Mouse (Mus musculus) embryonic stem cell, embryonic (primary cell): ENCODE data around the gene Nmnat2.

ENCODE experiments used
- CTCF ChIA-PET, 4 experiments: fragments of 300-600 bp in 2 of 4; fragments of 350-600 bp in 2 of 4; sonication (Branson Sonifier 250); formaldehyde crosslinking; loops; one replicate each; lab custom pipeline; 2022; ENCODE audit warnings: inconsistent platforms in 2 of 4; lab: Charles Lee
- POLR2A ChIA-PET, 4 experiments: fragments of 300-600 bp in 2 of 4; fragments of 350-600 bp in 2 of 4; sonication (Branson Sonifier 250); formaldehyde crosslinking; loops; one replicate each; lab custom pipeline; 2022; ENCODE audit warnings: antibody characterized with exemption in 4 of 4, inconsistent platforms in 1 of 4; lab: Charles Lee

The Nmnat2 gene

DNA sequence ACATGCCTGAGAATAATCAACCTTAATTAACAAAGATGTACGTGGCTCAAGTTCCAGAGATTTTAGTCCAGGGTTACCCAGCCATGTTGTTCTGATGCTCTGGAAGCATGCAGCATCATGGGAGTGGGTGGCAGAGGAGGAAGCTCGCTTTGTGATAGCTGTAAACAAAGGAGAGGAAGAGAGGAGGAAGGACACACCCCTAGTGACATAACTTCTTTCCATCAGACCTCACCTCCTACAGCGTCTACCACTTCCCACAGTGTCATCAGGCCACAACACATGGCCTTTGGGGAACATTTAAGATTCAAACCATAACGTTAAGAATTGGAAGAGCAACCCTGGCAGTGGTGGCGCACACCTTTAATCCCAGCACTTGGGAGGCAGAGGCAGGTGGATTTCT, 133.0 kb downstream of the Nmnat2 start:
- CTCF ChIA-PET = interaction anchor here in 1 of 4 experiments (1.4 kb wide), 1 partner anchor 309 kb away, joined by 3 read pairs; no protein-coding TSS in a partner anchor
- POLR2A ChIA-PET = interaction anchor here in 1 of 4 experiments (0.5 to 1.2 kb wide), 7 partner anchors 12 to 963 kb away, joined by 3 to 5 read pairs (median 3); no protein-coding TSS in a partner anchor

DNA sequence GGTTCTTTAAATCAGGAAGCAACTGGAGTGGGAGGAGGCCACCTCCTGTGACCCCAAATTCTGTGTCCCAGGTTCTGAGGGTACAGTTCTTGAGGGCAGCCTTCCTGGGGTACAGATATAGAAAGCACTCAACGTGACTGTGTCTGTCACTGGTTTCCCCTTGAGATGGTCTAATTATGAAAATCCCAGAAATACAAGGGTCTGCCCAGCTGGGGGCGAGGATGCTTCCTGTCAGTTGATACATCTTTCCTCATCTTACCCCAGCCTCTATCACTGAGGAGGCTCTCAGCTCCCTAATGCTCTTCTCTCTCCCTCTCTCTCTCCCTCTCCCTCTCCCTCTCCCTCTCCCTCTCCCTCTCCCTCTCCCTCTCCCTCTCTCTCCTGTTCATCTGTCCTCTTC, 135.3 kb downstream of the Nmnat2 start:
- CTCF ChIA-PET = interaction anchor here in 1 of 4 experiments (0.9 to 6.8 kb wide), 4 partner anchors 11 to 322 kb away, joined by 3 to 45 read pairs (median 4); no protein-coding TSS in a partner anchor
- POLR2A ChIA-PET = interaction anchor here in 2 of 4 experiments (0.7 to 7.3 kb wide), 7 partner anchors 26 to 299 kb away, joined by 3 to 57 read pairs (median 10); partner anchors contain the start of gene Smg7 (in 1 of the 2)

DNA sequence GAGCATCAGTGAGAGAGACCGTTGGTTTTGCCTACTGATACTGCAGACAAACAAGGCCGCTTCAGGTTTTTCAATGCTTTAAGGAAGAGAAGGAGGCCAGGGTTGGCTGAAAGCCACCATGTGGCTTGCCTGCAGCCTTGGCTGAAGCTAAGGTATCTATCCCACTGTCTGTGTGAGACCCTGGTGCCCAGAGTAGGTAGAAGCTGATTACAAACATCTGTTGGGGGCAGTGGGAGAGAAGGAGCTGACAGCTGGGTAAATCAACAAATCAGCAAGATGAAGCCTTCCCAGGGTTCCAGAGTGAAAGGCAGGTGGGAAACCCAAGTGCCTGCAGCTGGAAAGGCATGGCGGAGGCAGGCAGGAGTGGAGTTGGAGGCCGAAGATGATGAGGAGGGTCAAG, 136.0 kb downstream of the Nmnat2 start:
- CTCF ChIA-PET = interaction anchor here (0.9 to 6.8 kb wide), 10 partner anchors 10 to 323 kb away, joined by 3 to 45 read pairs (median 4); no protein-coding TSS in a partner anchor

DNA sequence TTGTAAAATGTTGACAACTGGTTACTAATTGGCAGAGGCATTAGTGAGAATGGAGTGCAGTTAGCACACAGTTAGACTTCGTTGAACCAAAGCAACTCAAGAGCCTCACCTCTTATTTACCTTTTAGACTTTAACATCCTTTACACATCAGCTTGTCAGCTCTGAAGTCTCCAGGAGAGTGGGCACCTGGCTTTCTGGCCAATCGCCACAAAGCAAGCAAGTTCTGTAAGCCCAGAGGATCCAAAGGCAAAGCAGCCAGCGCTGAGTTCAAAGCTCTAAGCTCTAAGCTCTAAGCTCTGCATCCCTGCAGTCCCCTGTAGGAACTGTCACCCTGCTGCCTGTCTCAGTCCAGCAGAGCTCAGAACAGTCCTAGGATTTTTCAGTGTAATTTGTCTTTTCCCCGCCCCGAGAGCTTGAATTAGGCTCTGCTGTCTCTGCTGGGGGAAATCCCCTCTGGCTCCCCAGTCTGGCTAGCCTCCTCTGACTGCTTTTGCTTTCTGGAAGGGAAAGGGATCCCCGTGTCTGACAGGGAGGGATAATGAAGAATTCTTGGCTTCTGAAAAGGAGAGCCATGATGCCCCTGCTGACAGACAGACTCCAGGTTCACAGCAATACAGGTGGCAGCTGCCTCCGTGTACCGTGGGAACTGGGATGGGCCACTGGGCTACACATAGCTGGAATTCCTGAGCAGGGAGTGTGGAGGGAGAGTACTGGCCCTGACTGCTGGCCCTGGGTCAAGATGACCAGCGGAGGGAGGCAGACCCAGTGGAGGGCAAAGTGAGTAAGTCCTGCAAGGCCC, 136.8 kb downstream of the Nmnat2 start:
- POLR2A ChIA-PET = interaction anchor here (0.6 to 7.3 kb wide), 48 partner anchors 8 to 334 kb away, joined by 3 to 57 read pairs (median 4); partner anchors contain the start of gene Smg7 (in 1 of the 4)

More for the DNA sequence above, 136.0 kb downstream of the Nmnat2 start:
- POLR2A ChIA-PET = interaction anchor here (0.6 to 7.3 kb wide), 25 partner anchors 9 to 300 kb away, joined by 3 to 57 read pairs (median 7); partner anchors contain the start of gene Smg7 (in 1 of the 4)

DNA sequence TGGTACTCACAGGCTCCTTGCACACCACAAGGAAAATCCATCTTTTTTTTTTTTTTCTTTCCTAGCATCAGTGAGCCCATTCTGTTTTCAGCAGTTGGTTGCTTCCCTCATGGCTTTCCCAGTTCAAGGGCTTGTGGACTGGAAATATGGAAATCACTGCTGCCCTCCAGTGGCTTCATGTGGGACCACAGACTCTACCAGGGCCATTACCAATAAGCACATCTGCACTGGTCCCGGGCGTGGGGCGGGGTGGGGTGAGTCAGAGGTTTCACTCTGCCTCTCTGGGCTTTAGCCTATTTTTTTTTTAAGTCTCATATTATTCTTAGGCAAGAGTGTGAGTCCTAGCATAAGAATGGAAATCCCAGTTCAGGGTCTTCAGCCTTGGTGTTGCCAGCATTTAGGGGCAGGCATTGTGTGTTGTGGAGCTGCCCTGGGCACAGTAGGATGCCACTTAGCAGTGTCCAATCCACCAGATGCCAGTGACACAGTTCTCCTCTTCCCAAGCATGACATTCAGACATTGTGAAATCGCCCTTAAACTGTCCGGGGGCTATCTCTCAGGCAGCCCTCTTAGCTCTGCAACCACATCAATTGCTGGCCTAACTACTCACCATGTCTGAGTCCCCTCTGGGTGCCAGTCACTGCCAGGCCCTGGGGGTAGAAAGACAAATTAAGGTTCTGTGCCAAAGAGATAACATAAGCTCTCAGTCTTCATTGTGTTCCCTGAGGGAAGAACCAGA, 137.6 kb downstream of the Nmnat2 start:
- CTCF ChIA-PET = interaction anchor here (0.5 to 6.8 kb wide), 18 partner anchors 9 to 313 kb away, joined by 3 to 45 read pairs (median 3); no protein-coding TSS in a partner anchor
- POLR2A ChIA-PET = interaction anchor here (0.6 to 7.3 kb wide), 60 partner anchors 9 to 335 kb away, joined by 3 to 57 read pairs (median 4); partner anchors contain the start of gene Ncf2 (in 1 of the 4)

More for the DNA sequence above, 136.8 kb downstream of the Nmnat2 start:
- CTCF ChIA-PET = interaction anchor here (0.5 to 6.8 kb wide), 17 partner anchors 10 to 301 kb away, joined by 3 to 45 read pairs (median 4); no protein-coding TSS in a partner anchor

DNA sequence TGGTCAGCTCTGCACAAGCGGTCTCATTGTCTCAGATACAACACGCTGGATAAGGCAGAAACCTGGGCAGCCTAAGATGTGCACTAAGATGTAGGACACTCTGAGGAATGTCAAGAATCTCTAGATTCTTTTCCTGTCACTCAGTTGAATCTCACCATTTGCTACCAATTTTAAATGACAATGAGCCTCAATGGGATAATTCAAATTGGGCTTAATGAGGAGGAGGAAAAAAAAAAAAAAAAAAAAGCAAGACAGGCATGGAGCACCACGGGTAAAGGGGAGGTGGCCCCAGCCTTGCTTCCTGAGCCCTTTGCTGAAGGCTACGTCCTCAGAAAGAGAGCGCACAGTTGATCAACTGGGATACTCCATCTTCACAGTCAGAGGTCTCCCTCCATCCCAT, 138.4 kb downstream of the Nmnat2 start:
- CTCF ChIA-PET = interaction anchor here (0.6 to 6.8 kb wide), 13 partner anchors 8 to 303 kb away, joined by 3 to 45 read pairs (median 3); no protein-coding TSS in a partner anchor
- POLR2A ChIA-PET = interaction anchor here (0.6 to 7.3 kb wide), 46 partner anchors 8 to 326 kb away, joined by 3 to 57 read pairs (median 4); partner anchors contain the start of gene Ncf2 (in 1 of the 4)

DNA sequence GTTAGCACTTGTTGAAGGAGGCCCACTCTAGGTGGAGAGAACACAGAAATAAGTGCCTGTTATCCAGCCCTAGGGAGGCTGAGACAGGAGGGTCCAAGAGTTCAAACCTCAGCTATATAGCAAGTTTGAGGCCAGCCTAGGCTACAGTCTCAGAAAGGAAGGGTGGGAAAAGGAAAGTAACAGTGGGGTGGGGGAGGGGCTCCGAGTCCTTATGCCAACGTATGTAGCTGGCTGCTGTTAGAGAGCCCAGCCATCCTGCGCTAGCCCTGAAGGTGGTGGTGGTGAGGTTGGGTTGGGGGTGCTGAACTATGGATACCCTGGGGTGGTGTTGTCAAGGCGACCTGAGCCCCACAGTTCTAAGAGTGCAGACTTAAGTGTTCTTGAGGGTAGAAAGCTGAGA, 138.8 kb downstream of the Nmnat2 start:
- ChIA-PET POLR2A (interaction anchor here in 3 of 4 experiments (0.6 to 7.3 kb wide), 41 partner anchors 8 to 315 kb away, joined by 3 to 57 read pairs (median 4); partner anchors contain the start of genes Lamc1 (in 1 of the 3) and Ncf2 (in 1 of the 3)), CTCF (interaction anchor here (0.6 to 6.8 kb wide), 10 partner anchors 16 to 303 kb away, joined by 3 to 45 read pairs (median 4); no protein-coding TSS in a partner anchor)

DNA sequence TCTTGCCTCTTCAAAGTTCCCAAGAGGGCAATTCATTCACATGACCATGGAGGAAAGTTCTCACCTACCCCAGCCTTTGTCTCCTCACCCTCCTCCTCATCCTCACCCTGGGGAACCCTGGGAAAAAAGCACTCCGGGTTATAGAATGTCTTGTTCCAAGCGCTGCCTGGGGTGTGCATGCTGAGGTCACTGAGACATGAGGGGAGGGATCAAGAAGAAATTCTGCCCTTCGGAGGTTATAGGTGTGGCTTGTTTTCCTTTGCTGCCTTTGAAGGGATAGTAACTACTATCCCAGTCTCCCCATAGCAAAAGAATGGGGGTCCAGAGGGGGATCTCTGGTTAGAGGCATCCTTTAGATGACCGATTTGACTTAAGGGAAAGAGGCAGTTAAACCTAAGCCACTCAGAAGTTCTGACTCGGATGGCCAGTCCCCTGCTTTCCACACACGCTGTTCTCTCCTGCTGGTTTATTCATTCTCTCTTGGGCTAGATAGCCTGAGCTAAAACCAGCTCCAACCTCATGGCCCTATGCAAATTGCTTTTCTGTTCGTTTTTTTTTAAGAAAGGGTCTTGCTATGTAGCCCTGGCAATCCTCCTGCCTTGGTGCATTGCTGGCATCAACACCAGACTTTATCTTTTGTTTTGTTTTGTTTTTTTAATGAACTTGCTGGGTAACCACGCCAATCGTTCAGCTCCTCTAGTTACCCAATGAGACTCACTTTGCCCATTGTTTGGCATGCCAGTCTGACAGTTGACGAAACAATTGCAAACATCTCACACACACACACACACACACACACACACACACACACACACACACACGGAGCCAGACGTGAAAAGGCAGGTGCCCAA, 139.7 kb downstream of the Nmnat2 start:
- ChIA-PET CTCF (interaction anchor here in 3 of 4 experiments (0.6 to 6.8 kb wide), 7 partner anchors 15 to 303 kb away, joined by 3 to 45 read pairs (median 3); no protein-coding TSS in a partner anchor), POLR2A (interaction anchor here (0.6 to 7.3 kb wide), 63 partner anchors 11 to 1214 kb away, joined by 3 to 57 read pairs (median 3); partner anchors contain the start of gene Lamc1 (in 1 of the 4))

DNA sequence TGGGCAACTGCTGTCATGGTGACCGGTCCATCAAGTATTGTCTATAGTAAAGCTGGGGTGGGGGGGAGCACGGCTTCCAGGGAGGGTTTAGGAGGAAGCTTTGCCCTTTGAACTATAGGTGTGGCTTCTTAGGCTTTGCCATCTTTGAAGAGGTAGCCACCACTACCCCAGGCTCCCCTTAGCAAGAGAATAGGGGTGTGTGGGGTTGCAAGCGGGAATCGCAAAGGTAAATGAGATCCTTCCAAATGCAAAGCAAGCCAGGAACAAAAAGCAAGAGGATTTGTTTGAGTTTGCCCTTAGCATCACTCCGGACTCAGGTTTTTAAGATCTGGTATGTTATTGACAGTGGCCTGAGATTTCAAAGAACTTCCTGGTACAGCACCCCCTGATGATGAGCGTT, 140.5 kb downstream of the Nmnat2 start:
- POLR2A ChIA-PET = interaction anchor here (0.8 to 7.3 kb wide), 48 partner anchors 10 to 305 kb away, joined by 3 to 57 read pairs (median 5); partner anchors contain the start of gene Lamc1 (in 1 of the 4)

DNA sequence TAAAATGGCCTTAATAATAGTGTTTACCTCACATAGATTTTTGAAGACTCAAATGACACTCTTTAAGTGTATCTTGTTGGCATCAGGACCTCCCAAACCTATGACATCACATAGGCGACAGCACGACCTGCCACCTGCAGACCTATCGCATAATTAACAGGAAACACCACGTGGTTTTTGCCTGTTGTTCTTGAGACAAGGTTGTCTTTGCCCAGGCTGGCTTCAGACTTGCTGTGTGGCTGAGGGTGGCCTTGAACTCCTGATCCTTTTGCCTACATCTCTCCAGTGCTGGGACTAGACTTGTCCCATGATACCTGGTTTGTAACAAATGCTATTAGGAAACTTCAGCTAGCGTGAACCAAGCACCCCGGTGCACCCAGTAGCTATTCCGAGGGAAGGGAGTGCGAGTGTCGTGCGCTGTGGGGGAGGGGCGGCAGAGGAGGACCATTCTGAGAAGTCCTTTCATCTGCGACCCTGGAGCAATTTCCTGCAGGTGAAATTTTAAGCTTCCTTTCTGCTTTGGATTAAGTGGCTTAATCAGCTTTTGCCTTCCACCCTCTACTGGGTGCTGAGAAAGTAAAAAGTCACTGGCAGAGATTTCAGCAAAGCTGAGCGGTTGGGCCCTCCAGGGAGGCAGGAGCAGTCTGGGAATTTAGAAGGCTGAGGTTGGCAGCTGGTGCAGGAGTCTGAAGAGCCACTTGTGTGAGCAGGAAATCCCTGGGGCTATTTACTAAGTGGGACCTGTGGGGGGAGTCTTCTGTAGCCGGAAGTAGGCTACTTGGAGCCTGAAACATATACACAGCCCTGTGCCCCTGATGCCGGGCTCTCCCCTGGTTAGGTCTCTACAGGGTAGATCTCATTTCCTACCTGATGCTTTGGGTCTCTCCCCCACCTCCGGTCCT, 141.3 kb downstream of the Nmnat2 start:
- ChIA-PET POLR2A (interaction anchor here (0.5 to 7.3 kb wide), 52 partner anchors 9 to 984 kb away, joined by 3 to 57 read pairs (median 4); partner anchors contain the start of gene Lamc1 (in 1 of the 4)), CTCF (interaction anchor here in 2 of 4 experiments (0.7 to 6.8 kb wide), 5 partner anchors 30 to 709 kb away, joined by 3 to 45 read pairs (median 3); partner anchors contain the start of gene Tsen15 (in 1 of the 2))

More for the DNA sequence above, 140.5 kb downstream of the Nmnat2 start:
- CTCF ChIA-PET = interaction anchor here in 2 of 4 experiments (1.0 to 6.8 kb wide), 4 partner anchors 238 to 709 kb away, joined by 3 to 45 read pairs (median 6); partner anchors contain the start of gene Tsen15 (in 1 of the 2)

DNA sequence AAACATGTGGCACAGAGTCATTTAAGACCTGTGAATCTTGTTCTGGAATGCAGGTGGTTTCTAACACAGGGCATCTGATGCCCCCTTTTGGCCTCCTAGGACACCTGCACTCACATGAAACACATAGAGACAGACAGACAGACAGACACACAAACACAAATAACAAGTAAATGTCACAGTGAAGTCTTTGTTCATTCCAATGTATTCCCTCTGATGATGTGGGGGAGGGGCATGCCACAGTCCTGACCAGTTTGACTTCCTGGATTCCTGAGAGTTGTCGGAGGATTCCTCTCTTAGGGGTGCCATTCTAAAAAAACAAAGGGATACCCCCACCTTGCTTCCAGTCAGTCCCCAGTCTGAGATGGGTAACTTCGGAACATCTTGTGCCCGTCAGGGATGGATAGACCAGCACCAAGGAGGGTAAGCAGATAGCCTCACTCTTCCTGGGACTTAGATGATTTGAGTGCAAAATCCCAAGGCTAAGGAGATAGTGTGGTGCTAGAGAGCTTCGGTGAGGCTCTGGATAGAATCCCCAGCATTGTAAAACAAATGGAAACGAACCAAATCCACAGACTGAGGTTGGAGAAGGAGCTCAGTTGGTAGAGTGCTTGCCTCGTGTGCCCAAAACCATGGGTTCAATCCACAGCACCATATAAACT, 142.4 kb downstream of the Nmnat2 start:
- CTCF ChIA-PET = interaction anchor here in 2 of 4 experiments (0.6 to 6.8 kb wide), 4 partner anchors 191 to 306 kb away, joined by 3 to 45 read pairs (median 4); no protein-coding TSS in a partner anchor
- POLR2A ChIA-PET = interaction anchor here in 3 of 4 experiments (0.6 to 5.1 kb wide), 17 partner anchors 10 to 389 kb away, joined by 3 to 27 read pairs (median 4); partner anchors contain the start of genes Arpc5 (in 1 of the 3) and Rgl1 (in 1 of the 3)

DNA sequence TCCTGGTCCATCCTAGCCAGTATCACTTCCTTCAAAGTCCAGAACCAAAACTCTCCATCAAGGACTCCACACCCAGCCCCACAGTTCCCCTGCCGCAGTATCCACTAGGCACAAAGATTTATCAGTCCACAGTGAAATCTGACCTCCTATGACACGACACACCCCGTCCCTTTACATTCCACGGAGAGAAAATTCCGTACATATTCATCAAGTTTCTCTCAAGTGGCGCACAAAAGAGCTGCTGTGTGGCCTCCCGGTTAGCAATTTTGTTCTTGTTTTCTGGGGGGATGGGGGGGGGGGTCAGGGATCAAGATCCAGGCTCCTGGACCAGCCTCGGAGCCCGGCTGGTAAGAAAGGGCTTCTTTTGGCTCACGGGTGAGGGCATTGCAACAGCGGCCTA, 143.8 kb downstream of the Nmnat2 start:
- POLR2A ChIA-PET = interaction anchor here in 3 of 4 experiments (0.6 to 5.1 kb wide), 16 partner anchors 9 to 368 kb away, joined by 3 to 27 read pairs (median 3); no protein-coding TSS in a partner anchor
- CTCF ChIA-PET = interaction anchor here in 1 of 4 experiments (0.9 kb wide), 1 partner anchor 320 kb away, joined by 3 read pairs; no protein-coding TSS in a partner anchor

DNA sequence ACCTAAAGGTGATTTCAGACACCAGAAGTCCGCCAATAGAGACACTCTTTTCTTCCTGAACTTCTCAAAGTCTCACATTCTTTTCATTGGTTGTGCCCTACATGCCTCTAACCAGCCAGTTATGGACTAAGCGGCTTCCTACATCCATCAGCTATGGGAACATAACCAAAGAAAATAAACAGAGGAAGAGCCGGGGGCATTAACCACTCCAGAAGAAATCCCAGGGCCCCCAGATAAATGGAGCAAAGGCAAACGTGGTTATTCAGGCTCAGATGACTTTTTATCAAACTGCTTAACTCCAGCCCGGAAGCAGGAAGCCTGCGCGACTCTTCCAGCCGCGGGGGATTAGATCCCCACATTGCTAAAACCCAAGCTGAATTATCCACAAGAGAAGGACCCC, 146.1 kb downstream of the Nmnat2 start:
- POLR2A ChIA-PET = interaction anchor here in 3 of 4 experiments (0.6 to 5.1 kb wide), 26 partner anchors 8 to 305 kb away, joined by 3 to 27 read pairs (median 3); partner anchors contain the start of gene Lamc1 (in 1 of the 3)

DNA sequence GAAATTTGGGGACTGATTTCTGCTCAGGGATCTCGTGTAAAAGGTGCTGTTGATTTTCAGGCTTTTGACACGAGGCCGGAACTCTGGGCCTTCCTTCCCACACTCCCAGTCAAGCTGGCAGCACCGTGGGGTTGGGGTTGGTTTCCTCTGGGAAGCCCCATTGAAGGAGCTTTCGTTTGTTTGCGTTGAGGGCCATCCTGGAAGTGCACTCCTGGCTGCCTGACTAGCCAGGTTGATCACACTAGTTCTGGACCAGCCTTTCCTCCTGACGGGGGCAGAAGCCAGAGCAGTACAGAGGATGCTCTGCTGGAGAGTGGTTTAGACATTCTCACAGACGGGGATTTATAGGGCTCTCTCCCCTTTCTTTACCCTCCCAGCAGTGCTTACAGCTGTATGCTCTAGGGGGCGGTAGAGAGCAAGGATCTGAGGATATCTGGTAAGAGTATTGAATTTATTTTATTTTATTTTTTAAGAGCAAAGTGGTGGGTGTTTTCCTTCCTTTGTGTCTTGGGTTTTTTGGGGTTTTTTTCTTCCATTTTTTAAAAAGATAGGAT, 146.6 kb downstream of the Nmnat2 start:
- ChIA-PET CTCF (interaction anchor here (0.5 to 1.7 kb wide), 36 partner anchors 8 to 423 kb away, joined by 3 to 10 read pairs (median 3); partner anchors contain the start of genes Arpc5 (in 1 of the 4), Ncf2 (in 1 of the 4) and Rgl1 (in 1 of the 4)), POLR2A (interaction anchor here in 3 of 4 experiments (0.6 to 5.1 kb wide), 28 partner anchors 8 to 351 kb away, joined by 3 to 27 read pairs (median 3); partner anchors contain the start of gene Lamc1 (in 1 of the 3))

More for the DNA sequence above, 146.1 kb downstream of the Nmnat2 start:
- CTCF ChIA-PET = interaction anchor here (0.5 to 1.7 kb wide), 33 partner anchors 8 to 423 kb away, joined by 3 to 10 read pairs (median 3); partner anchors contain the start of genes Arpc5 (in 1 of the 4), Ncf2 (in 1 of the 4) and Rgl1 (in 1 of the 4)
